Mouse (Mus musculus) gastrocnemius, adult 2 months (tissue): ENCODE measurements around the gene Lrrc45. TPM values are rescaled to one million over a fixed set of nuclear protein-coding genes. Genes with fewer than 3 reads are reported as not detected.
"Not testable (repeated sequence)": the region's sequence is repeated elsewhere in the genome, so short reads cannot be mapped to it uniquely, and the experiment has no call there.

ENCODE experiments used
- DNase-seq: peaks from one replicate; pipeline ENCODE4 v3.0.0; 2022
- H3K27ac ChIP-seq: fragments of 200-600 bp; 2 replicates; pipeline ENCODE4 v1.8.1; 2022; ENCODE audit warnings: mild to moderate bottlenecking
- H3K4me3 ChIP-seq: fragments of 200-600 bp; 2 replicates; pipeline ENCODE4 v1.8.1; 2022; ENCODE audit warnings: mild to moderate bottlenecking, moderate library complexity
- CTCF ChIP-seq: fragments of 200-600 bp; IDR thresholded peaks from 2 replicates; pipeline ENCODE4 v1.8.1; 2022; ENCODE audit warnings: antibody characterized with exemption, mild to moderate bottlenecking, moderate library complexity
- intact Hi-C: fragments of 180-260 bp; cut with DNase I; formaldehyde crosslinking; loops from one replicate; pipeline ENCODE4 v1.15.1; 2025
- long read RNA-seq, 2 experiments: library from polyadenylated mRNA; stranded (forward); transcript quantifications; one replicate each; pipeline ENCODE4 v2.0.0; 2021
- total RNA-seq, 2 experiments: library from RNA; stranded (reverse); gene quantifications; 2 replicates each; pipeline ENCODE4 v1.2.3; 2021

Gene Lrrc45
- 1 to 10 TPM; 3.6 to 4.4 TPM for total RNA-seq
- long read RNA-seq, experiment 1: 0 reads
- long read RNA-seq, experiment 2, partial matches to known transcripts: 0 of 5 reads
- long read RNA-seq, experiment 2, other reads (novel, unspliced or antisense): 4 of 5 reads

DNA sequence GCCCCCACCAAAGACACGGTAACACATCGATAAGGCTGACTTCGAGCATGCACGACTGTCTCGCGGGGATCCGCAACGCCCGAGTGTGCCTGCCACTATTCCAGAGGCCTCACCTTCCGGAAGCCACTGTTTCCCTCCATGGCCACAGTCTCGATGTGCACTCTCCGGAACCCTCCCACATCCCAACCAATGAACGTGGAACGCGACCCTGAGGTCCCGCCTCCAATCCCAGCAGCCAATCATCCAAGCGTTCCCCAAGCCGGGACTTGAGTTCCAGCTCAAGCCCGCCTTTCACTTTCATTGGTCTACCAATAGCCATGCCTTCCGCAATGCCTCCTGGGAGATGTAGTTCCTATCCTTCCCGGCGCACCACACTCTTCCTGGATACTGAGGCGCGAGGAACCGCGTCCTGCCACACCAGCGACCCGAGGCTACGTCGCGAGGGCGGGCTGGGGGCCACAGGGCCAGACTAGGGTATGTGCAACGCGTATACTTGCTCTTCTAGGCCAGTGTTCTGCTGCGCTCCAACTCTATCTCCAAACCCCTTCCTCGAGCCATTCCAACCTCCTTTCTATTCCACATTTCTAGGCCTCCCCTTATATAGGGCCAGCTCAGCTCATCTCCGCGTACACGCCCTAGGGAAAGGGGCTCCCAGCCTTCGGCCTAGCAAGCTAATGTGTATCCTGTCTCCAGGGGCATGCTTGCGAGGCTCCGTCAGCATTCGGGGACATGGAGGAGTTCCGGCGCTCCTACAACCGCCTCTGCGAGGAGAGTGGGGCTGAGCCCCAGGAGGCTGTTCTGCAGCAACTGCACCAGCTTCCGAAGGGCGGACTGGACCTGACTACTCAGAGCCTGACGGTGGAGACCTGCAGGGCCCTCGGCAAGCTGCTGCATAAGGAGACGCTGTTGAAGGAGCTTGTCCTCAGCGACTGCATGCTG lies at the start of gene Lrrc45, which contains the start of gene Cenpx:
Gene Lrrc45 (plus strand): TSS at position 346 of the 939 bp plus-strand sequence.
Gene Cenpx (minus strand): TSS at position 159 of the 939 bp plus-strand sequence.
- TF ChIP-seq CTCF: no peak
- intact Hi-C loops: loop anchor here (2.0 to 5.0 kb wide), 2 partner anchors 89 to 222 kb away; partner anchors contain the start of genes Sirt7 and Slc25a10

DNA sequence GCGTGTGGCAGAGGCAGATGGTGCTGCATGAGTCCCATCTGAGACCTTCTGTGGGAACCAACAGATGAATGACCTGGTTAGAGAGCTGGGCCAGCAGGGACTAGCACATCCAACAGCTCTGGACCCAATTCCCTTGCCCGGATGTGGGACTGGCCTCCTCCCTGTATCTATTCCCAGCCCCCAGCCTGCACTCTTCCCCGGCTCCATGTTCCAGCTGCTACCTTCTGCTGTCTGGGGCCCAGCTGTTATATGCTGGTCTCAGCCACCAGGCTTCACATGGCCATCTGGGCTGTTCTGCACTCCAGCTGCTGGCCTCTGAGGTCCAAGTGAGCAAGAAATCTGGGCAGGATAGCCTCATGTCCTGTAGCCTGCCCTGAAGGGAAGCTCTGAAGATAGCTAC lies 48.3 kb upstream of the Lrrc45 start:
- no peak overlapping the region for H3K4me3 ChIP-seq
- peak; percentile 51 for DNase-seq
- intact Hi-C loops: loop anchor here (2.0 kb wide), 1 partner anchor 21 kb away; no protein-coding TSS in a partner anchor

More for the DNA sequence above, at the start of gene Lrrc45, which contains the start of gene Cenpx:
- peak; percentile 97 for DNase-seq
- peak within 1 kb of the TSS; percentile 93 for H3K27ac ChIP-seq
- H3K4me3 ChIP-seq: peak within 1 kb of the TSS; percentile 96

DNA sequence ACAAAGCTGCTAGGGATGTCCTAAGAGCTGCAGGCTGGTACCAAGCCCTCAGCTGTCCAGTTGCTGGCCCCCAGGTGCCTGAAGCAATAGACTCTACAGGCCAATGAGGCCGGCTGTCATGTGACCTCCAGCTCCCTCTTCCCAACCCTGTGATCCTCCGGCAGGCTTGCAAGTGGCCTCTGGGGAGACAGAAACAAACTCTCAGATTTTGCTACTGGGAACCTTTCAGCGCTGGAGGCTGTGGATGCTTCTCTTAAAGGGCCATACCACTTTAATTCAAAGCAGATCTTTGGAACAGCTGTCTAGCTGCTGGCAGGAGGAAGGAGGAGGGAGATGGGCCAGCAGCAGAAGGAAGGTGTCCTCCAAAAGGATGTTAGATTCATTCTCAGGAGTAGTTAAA lies 47.1 kb upstream of the Lrrc45 start:
- TF ChIP-seq CTCF: no peak
- intact Hi-C loops: no loop called here
- DNase-seq: peak; percentile 38
- no peak overlapping the region for H3K27ac ChIP-seq
- no peak overlapping the region for H3K4me3 ChIP-seq

More for the DNA sequence above, 48.3 kb upstream of the Lrrc45 start:
- H3K27ac ChIP-seq: no peak overlapping the region
- no peak for TF ChIP-seq CTCF

DNA sequence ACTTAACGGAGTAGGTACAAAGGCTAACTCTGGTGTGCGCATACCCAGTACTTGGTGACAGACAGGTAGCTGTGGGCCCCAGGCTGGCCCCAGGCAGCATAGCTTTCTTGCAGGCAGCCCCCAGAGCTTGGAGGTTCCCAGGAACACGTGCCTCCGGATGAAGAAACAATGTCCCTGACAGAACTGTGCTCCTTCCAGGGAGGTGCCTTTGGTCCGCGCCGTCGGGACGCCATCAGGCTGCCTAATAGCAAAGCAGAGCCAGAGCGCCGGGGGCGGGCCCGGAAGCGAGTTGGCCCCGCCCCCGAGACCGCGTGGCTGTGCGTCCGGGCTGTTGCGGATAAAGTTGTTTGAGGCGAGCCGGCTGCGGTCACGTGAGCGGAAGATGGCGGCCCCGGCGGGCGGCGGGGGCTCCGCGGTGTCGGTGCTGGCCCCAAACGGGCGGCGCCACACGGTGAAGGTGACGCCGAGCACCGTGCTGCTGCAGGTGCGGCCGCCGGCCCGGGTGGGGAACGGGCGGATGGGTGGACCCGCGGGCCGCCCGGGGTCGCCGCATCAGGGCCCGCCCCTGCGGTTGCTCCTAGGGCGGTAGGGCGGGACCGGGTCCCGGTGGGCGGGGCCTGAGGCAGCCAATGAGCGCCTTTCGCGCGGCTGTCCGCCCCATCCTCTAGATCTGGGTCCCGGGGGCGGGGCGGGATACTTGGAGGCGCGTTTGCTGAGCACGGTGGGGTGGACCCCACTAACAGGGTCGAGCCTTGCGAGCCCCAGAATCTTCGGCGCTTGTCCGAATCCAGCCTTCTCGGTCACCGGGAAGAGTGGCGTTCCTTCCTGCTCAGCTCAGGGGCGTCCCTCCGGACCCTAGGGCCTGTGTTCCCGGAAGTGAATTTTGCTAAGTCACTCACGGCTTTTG lies 40.8 kb upstream of the Lrrc45 start, which contains the start of gene Aspscr1:
Gene Aspscr1 (plus strand): TSS at position 287 of the 907 bp plus-strand sequence.
- Histone ChIP-seq H3K4me3 (peak within 1 kb of the TSS; percentile 88), H3K27ac (peak within 1 kb of the TSS; percentile 97)
- no peak for TF ChIP-seq CTCF
- intact Hi-C loops: loop anchor here (2.0 kb wide), 1 partner anchor 14 kb away; no protein-coding TSS in a partner anchor
- peak; percentile 99 for DNase-seq

DNA sequence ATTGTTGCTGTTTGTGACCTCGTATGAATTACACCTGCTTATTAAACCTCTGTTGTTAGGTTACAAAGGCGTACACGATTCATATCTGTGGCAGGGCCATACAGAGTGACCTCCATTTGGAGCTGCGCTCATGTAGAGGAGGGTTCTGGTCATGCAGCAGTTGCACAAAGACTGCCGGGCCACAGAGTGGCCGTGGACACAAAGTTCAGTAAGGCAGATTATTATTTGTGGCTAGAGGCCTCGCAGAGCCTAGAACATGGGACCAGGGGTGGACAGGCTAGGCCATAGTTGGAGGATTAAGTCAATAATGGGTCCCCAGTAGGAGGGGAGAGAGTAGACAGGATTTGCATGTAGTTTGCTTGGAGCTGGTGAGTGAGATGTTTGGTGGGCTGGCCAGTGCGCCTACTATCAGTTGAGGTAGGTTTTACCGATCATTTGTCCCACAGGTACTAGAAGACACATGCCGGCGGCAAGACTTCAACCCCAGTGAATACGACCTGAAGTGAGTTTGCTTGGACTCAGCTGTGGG lies 40.1 kb upstream of the Lrrc45 start:
- H3K27ac ChIP-seq: peak overlapping the region; percentile 97
- peak overlapping the region; percentile 88 for H3K4me3 ChIP-seq
- TF ChIP-seq CTCF: no peak
- no peak for DNase-seq
- intact Hi-C loops: loop anchor here (2.0 kb wide), 1 partner anchor 15 kb away; no protein-coding TSS in a partner anchor

GRCm38 (mm10) chr11:120675875-120676274 lies 37.9 kb upstream of the Lrrc45 start:
- H3K27ac ChIP-seq, intact Hi-C loops, H3K4me3 ChIP-seq, DNase-seq: not testable (repeated sequence)

GRCm38 (mm10) chr11:120676951-120677350 lies 36.8 kb upstream of the Lrrc45 start:
- H3K27ac ChIP-seq: no peak overlapping the region
- intact Hi-C loops: no loop called here
- DNase-seq: no peak
- H3K4me3 ChIP-seq: no peak overlapping the region
- TF ChIP-seq CTCF: no peak

DNA sequence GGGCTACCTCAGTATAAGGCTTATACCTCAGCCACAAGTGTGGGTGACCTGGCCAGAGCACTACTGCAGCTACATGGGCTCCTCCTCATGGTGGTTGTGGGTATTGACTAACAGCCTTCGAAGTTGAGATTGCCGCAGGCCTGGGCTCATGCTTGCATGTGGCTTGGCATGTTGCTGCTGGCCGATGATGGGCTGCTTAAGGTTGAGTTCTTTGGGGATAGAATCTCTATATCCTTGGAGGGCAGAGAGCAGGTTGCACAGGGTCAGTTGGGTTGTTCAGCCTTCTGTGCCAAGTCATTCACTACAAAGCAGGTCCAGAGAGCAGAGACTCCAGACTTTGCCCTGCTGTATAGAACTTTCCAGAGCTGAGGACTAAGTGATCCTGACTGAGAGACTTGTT lies 33.8 kb upstream of the Lrrc45 start:
- no peak overlapping the region for H3K4me3 ChIP-seq
- no peak for DNase-seq
- TF ChIP-seq CTCF: peak; percentile 42
- H3K27ac ChIP-seq: no peak overlapping the region
- intact Hi-C loops: no loop called here

DNA sequence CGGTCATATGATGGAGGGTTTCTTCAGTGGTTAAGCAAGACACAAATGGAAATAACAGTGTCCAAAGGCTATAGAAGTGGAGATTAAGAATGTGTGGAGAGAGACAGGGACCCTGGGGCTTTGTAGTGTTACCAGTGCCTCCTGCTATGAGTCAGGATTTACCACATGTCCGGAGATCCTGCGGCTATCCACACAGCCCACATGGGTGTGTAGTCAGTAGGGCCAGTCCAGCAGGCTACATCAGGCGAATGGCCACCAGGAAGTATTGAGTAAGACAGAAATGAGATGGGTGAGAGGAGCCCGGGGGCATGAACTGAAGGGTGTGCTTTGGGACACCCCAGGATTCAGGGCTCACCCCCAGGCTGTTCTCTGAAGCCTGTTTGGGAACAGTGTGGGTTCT lies 31.0 kb upstream of the Lrrc45 start:
- Histone ChIP-seq H3K27ac (no peak overlapping the region), H3K4me3 (no peak overlapping the region)
- DNase-seq: peak; percentile 8
- no peak for TF ChIP-seq CTCF
- intact Hi-C loops: no loop called here

DNA sequence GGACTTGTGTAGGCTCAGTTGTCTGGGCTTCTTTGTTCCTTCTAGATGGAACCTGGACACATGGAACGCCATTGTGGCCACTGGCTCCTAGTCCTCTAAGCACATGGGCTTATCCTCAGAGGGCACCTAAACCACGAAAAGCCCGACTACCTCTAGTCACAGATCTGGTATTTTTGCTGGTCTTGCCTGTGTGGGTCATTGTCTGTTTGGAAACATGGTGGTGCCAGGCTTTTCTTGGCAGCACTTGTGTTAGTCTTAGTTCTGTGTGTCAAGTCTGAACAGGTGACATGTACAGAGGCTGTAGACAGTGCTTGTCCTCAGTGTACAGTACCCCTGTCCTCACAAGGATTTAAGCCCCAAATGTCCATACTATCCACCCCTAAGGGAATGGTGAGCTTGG lies 30.2 kb upstream of the Lrrc45 start:
- Histone ChIP-seq H3K4me3 (no peak overlapping the region), H3K27ac (peak overlapping the region; percentile 72)
- peak; percentile 7 for DNase-seq
- intact Hi-C loops: no loop called here
- no peak for TF ChIP-seq CTCF

GRCm38 (mm10) chr11:120684086-120684485 lies 29.6 kb upstream of the Lrrc45 start:
- H3K27ac ChIP-seq: peak overlapping the region; percentile 72
- DNase-seq: peak; percentile 63

DNA sequence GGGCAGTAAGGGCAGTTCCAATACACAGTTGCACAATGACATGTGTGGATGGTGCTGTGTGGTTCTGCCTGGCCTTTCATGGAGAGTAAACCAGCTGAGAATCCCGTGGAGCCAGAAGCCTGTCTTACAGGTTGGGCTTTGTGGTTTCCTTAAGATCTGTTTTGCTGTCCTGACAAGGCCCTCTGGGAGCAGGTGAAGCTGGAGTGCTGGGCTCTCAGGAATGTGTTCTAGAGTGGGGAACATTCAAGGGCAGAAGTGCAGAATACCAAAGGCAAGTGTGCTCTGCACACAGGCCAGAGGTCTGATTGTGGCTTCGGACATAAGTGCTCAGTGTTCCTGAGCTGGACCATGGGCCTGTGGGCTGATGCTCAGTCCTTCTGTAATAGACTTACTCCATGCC lies 29.1 kb upstream of the Lrrc45 start:
- DNase-seq: no peak
- no peak for TF ChIP-seq CTCF
- intact Hi-C loops: no loop called here
- no peak overlapping the region for H3K4me3 ChIP-seq
- H3K27ac ChIP-seq: peak overlapping the region; percentile 72

More at GRCm38 (mm10) chr11:120684086-120684485, 29.6 kb upstream of the Lrrc45 start:
- no peak overlapping the region for H3K4me3 ChIP-seq
- intact Hi-C loops: no loop called here
- TF ChIP-seq CTCF: no peak
